Mouse (Mus musculus) intestine, postnatal 0 days (tissue): ENCODE results near the gene Amigo3. TPM values are rescaled to one million over a fixed set of nuclear protein-coding genes. Genes with fewer than 3 reads are reported as not detected.

ENCODE experiments used
- ATAC-seq: fragments of 200-750 bp; cut with Nextera tagmentation; 2 replicates; pipeline ENCODE4 v1.8.0; 2017; ENCODE audit warnings: mild to moderate bottlenecking, moderate TSS enrichment, moderate library complexity
- H3K27ac ChIP-seq: fragments of 300-500 bp; sonication (generic); 2 replicates; pipeline ENCODE4 v1.5.1; 2014; ENCODE audit warnings: mild to moderate bottlenecking, low read depth, low read length, moderate library complexity
- H3K27me3 ChIP-seq: fragments of 300-500 bp; sonication (generic); replicated peaks from 2 replicates; pipeline ENCODE4 v1.6.1; 2014; ENCODE audit warnings: low read length, mixed read lengths; ENCODE audit not compliant: control insufficient read depth, insufficient read depth
- H3K36me3 ChIP-seq: fragments of 300-500 bp; sonication (generic); 2 replicates; pipeline ENCODE4 v1.6.1; 2014; ENCODE audit warnings: mild to moderate bottlenecking, moderate library complexity; ENCODE audit not compliant: control insufficient read depth, insufficient read depth
- H3K4me1 ChIP-seq: fragments of 300-500 bp; sonication (generic); replicated peaks from 2 replicates; pipeline ENCODE4 v1.6.1; 2014; ENCODE audit warnings: antibody characterized with exemption, low read length, mixed read lengths; ENCODE audit not compliant: control insufficient read depth, insufficient read depth
- H3K4me2 ChIP-seq: fragments of 300-500 bp; sonication (generic); replicated peaks from 2 replicates; pipeline ENCODE4 v1.6.1; 2014; ENCODE audit warnings: low read depth, mild to moderate bottlenecking, moderate library complexity
- H3K4me3 ChIP-seq: fragments of 300-500 bp; sonication (generic); 2 replicates; pipeline ENCODE4 v1.5.1; 2014; ENCODE audit warnings: low read depth, low read length
- H3K9ac ChIP-seq: fragments of 300-500 bp; sonication (generic); 2 replicates; pipeline ENCODE4 v1.6.1; 2014; ENCODE audit warnings: mild to moderate bottlenecking, low read depth, low read length
- H3K9me3 ChIP-seq: fragments of 300-500 bp; sonication (generic); 2 replicates; pipeline ENCODE4 v1.6.1; 2016; ENCODE audit warnings: mixed run types; ENCODE audit not compliant: control insufficient read depth
- CTCF ChIP-seq: sonication (generic); IDR thresholded peaks from 2 replicates; pipeline ENCODE4 v1.5.1; 2016; ENCODE audit warnings: low read depth, mild to moderate bottlenecking, control low read depth, antibody characterized with exemption, moderate library complexity
- WGBS: fragments of 180-500 bp; shearing (Covaris S2); extraction: QIAGEN DNeasy Blood & Tissue Kit; methylation state at CpG from one replicate; pipeline ENCODE4 v1.1.7; 2014; 5-methylcytosine and 5-hydroxymethylcytosine counted together
- polyA plus RNA-seq: library from polyadenylated mRNA; unstranded; fragments of >200 nt; fragmentation: Nextera tagmentation; extraction: Ambion mirVana; gene quantifications from 2 replicates; pipeline ENCODE4 v1.2.1, GENCODE M21; 2015

The Amigo3 gene
- polyA plus RNA-seq, 1 experiment from 2014 or later, result 4.4 TPM

GRCm38 (mm10) chr9:108082988-108083431 is 30.1 kb downstream of the Amigo3 start, which contains the start of gene Rnf123:
Rnf123 (minus strand) TSS chr9:108083346.
- H3K4me2 ChIP-seq, result peak within 1 kb of the TSS; percentile 39
- ATAC-seq, result peak; percentile 12; the same call in 1 of the 2 replicates
- TF ChIP-seq CTCF, result no peak
- H3K9ac ChIP-seq, result peak within 1 kb of the TSS; percentile 4; the same call in 1 of the 2 replicates
- 30% methylated on average over 12 of the region's 12 CpGs for WGBS
- H3K4me3 ChIP-seq, result 0 out of 2 replicates have a peak within 1 kb of the TSS, but pooled peaks have one; percentile 9
- no peaks in the 10 kb centered on the region for H3K27me3 ChIP-seq
- H3K9me3 ChIP-seq, result no peaks in the 10 kb centered on the region
- H3K27ac ChIP-seq, result no peak within 1 kb of the TSS
- H3K4me1 ChIP-seq, result peaks cover 17% of the 10 kb centered on the region
- peaks cover 35% of the 10 kb centered on the region for H3K36me3 ChIP-seq

- Histone ChIP-seq H3K27me3 (no peaks in the 10 kb centered on the region), H3K4me3 (no peak overlapping the region), H3K36me3 (peaks cover 40% of the 10 kb centered on the region), H3K4me2 (no peak overlapping the region), H3K9ac (no peak overlapping the region), H3K9me3 (no peaks in the 10 kb centered on the region), H3K27ac (no peak overlapping the region), H3K4me1 (peaks cover 17% of the 10 kb centered on the region)
- ATAC-seq, result no peak
- WGBS, result 57% methylated on average over 6 of the region's 6 CpGs
- TF ChIP-seq CTCF, result no peak
Observed at GRCm38 (mm10) chr9:108083561-108083960, 30.6 kb downstream of the Amigo3 start.

GRCm38 (mm10) chr9:108085261-108085660 is 32.3 kb downstream of the Amigo3 start:
- WGBS, result 70% methylated on average over 4 of the region's 4 CpGs
- Histone ChIP-seq H3K4me2 (no peak overlapping the region), H3K9me3 (no peaks in the 10 kb centered on the region), H3K4me1 (peaks cover 14% of the 10 kb centered on the region), H3K27ac (peak overlapping the region; percentile 22), H3K4me3 (no peak overlapping the region), H3K36me3 (peaks cover 57% of the 10 kb centered on the region), H3K9ac (no peak overlapping the region), H3K27me3 (no peaks in the 10 kb centered on the region)
- no peak for TF ChIP-seq CTCF
- peak; percentile 62 for ATAC-seq

- no peak for TF ChIP-seq CTCF
- peaks cover 5% of the 10 kb centered on the region; the same call in 1 of the 2 replicates for H3K4me1 ChIP-seq
- no peaks in the 10 kb centered on the region for H3K27me3 ChIP-seq
- no peak overlapping the region for H3K27ac ChIP-seq
- no peak for ATAC-seq
- WGBS, result 92% methylated on average over 7 of the region's 7 CpGs
- no peaks in the 10 kb centered on the region for H3K9me3 ChIP-seq
- H3K4me3 ChIP-seq, result no peak overlapping the region
- H3K9ac ChIP-seq, result no peak overlapping the region
- H3K4me2 ChIP-seq, result no peak overlapping the region
- H3K36me3 ChIP-seq, result peaks cover 62% of the 10 kb centered on the region
Observed at GRCm38 (mm10) chr9:108090611-108091120, 37.7 kb downstream of the Amigo3 start.

GRCm38 (mm10) chr9:108093586-108093985 is 40.6 kb downstream of the Amigo3 start:
- Histone ChIP-seq H3K9ac (peak overlapping the region; percentile 91), H3K4me1 (peaks cover 8% of the 10 kb centered on the region; the same call in 1 of the 2 replicates), H3K36me3 (peaks cover 33% of the 10 kb centered on the region), H3K9me3 (no peaks in the 10 kb centered on the region), H3K27ac (peak overlapping the region; percentile 91), H3K4me2 (peak overlapping the region; percentile 93), H3K27me3 (no peaks in the 10 kb centered on the region), H3K4me3 (peak overlapping the region; percentile 87)
- TF ChIP-seq CTCF, result no peak
- no peak for ATAC-seq
- WGBS, result 62% methylated on average over 10 of the region's 10 CpGs

GRCm38 (mm10) chr9:108094184-108094941 is 41.4 kb downstream of the Amigo3 start, which contains the start of gene Apeh:
Apeh (minus strand) TSS chr9:108094606.
- H3K27me3 ChIP-seq, result no peaks in the 10 kb centered on the region
- peak; percentile 36 for TF ChIP-seq CTCF
- H3K4me3 ChIP-seq, result peak within 1 kb of the TSS; percentile 87
- WGBS, result under 1% methylated on average over 52 of the region's 52 CpGs
- H3K4me2 ChIP-seq, result peak within 1 kb of the TSS; percentile 93
- peaks cover 25% of the 10 kb centered on the region for H3K36me3 ChIP-seq
- peak; percentile 92 for ATAC-seq
- H3K4me1 ChIP-seq, result peaks cover 8% of the 10 kb centered on the region; the same call in 1 of the 2 replicates
- peak within 1 kb of the TSS; percentile 91 for H3K27ac ChIP-seq
- peak within 1 kb of the TSS; percentile 91 for H3K9ac ChIP-seq
- no peaks in the 10 kb centered on the region for H3K9me3 ChIP-seq
